Mouse (Mus musculus) midbrain, embryonic 13.5 days (tissue): ENCODE results near the gene Olfr1347. TPM values are rescaled to one million over a fixed set of nuclear protein-coding genes. Genes with fewer than 3 reads are reported as not detected.

Experiments used
- ATAC-seq: fragments of 200-750 bp; cut with Nextera tagmentation; 2 replicates; pipeline ENCODE4 v1.8.0; 2017; ENCODE audit warnings: mild to moderate bottlenecking, moderate TSS enrichment, moderate library complexity
- H3K27ac ChIP-seq: fragments of 300-500 bp; sonication (generic); 2 replicates; pipeline ENCODE4 v1.5.1; 2015; ENCODE audit warnings: inconsistent platforms, mild to moderate bottlenecking, moderate library complexity
- H3K27me3 ChIP-seq: fragments of 300-500 bp; sonication (generic); 2 replicates; pipeline ENCODE4 v1.6.1; 2015; ENCODE audit warnings: mild to moderate bottlenecking, inconsistent platforms
- H3K36me3 ChIP-seq: fragments of 300-500 bp; sonication (generic); 2 replicates; pipeline ENCODE4 v1.6.1; 2015; ENCODE audit warnings: mild to moderate bottlenecking, inconsistent platforms
- H3K4me1 ChIP-seq: fragments of 300-500 bp; sonication (generic); replicated peaks from 2 replicates; pipeline ENCODE4 v1.6.1; 2015; ENCODE audit warnings: inconsistent platforms
- H3K4me2 ChIP-seq: fragments of 300-500 bp; sonication (generic); replicated peaks from 2 replicates; pipeline ENCODE4 v1.6.1; 2015; ENCODE audit warnings: moderate library complexity, mild to moderate bottlenecking, inconsistent platforms
- H3K4me3 ChIP-seq: fragments of 300-500 bp; sonication (generic); replicated peaks from 2 replicates; pipeline ENCODE4 v1.5.1; 2015; ENCODE audit warnings: mild to moderate bottlenecking, inconsistent platforms
- H3K9ac ChIP-seq: fragments of 300-500 bp; sonication (generic); replicated peaks from 2 replicates; pipeline ENCODE4 v1.6.1; 2015; ENCODE audit warnings: mild to moderate bottlenecking, inconsistent platforms
- H3K9me3 ChIP-seq: fragments of 300-500 bp; sonication (generic); 2 replicates; pipeline ENCODE4 v1.6.1; 2016; ENCODE audit warnings: mild to moderate bottlenecking, inconsistent platforms
- WGBS: fragments of 180-500 bp; shearing (Covaris S2); methylation state at CpG from one replicate; pipeline ENCODE4 v1.1.7; 2015; 5-methylcytosine and 5-hydroxymethylcytosine counted together
- polyA plus RNA-seq: library from polyadenylated mRNA; unstranded; fragments of >200 nt; fragmentation: Nextera tagmentation; extraction: Ambion mirVana; gene quantifications from 2 replicates; pipeline ENCODE4 v1.2.1, GENCODE M21; 2015

The Olfr1347 gene
- polyA plus RNA-seq, 1 experiment from 2014 or later, result not detected

GRCm38 (mm10) chr7:6438388-6438787 is 61.2 kb downstream of the Olfr1347 start, which contains the start of gene Olfr1344:
Gene Olfr1344 (plus strand): TSS chr7:6438688.
- Histone ChIP-seq H3K27ac (no peak within 1 kb of the TSS), H3K9me3 (no peaks in the 10 kb centered on the region), H3K4me1 (peaks cover 14% of the 10 kb centered on the region), H3K27me3 (no peaks in the 10 kb centered on the region), H3K36me3 (no peaks in the 10 kb centered on the region), H3K9ac (no peak within 1 kb of the TSS), H3K4me3 (no peak within 1 kb of the TSS), H3K4me2 (no peak within 1 kb of the TSS)
- no peak for ATAC-seq
- WGBS, result 88% methylated on average over 3 of the region's 3 CpGs

Other genes with a start within 250 kb of the Olfr1347 start
- 0.31 TPM in 1 of 2 replicates, not detected in the other for gene Epp13, start 247.0 kb downstream of the Olfr1347 start, polyA plus RNA-seq
- 15.8 and 18.8 TPM in 2 replicates for gene Zfp667, start 213.2 kb downstream of the Olfr1347 start, polyA plus RNA-seq
- gene Zfp583, start 168.5 kb downstream of the Olfr1347 start, polyA plus RNA-seq, result 11.7 and 12.9 TPM in 2 replicates
- gene Gm3854, start 156.0 kb downstream of the Olfr1347 start, polyA plus RNA-seq, result 7.0 and 7.2 TPM in 2 replicates
- 4.3 and 4.6 TPM in 2 replicates for gene Zfp78, start 136.5 kb downstream of the Olfr1347 start, polyA plus RNA-seq
- gene Zfp28, start 116.5 kb downstream of the Olfr1347 start, polyA plus RNA-seq, result 16.2 and 18.5 TPM in 2 replicates
- gene Smim17, start 101.0 kb downstream of the Olfr1347 start, polyA plus RNA-seq, result 2.4 and 3.4 TPM in 2 replicates
- gene Gm20715, start 89.5 kb downstream of the Olfr1347 start, polyA plus RNA-seq, result 0.06 and 0.07 TPM in 2 replicates
- not detected in 2 replicates for gene Olfr1344, start 61.1 kb downstream of the Olfr1347 start, polyA plus RNA-seq
- not detected in 2 replicates for gene Olfr1336, start 43.6 kb downstream of the Olfr1347 start, polyA plus RNA-seq
- not detected in 2 replicates for gene Olfr1346, start 32.7 kb downstream of the Olfr1347 start, polyA plus RNA-seq
- not detected in 2 replicates for gene Olfr5, start 12.8 kb downstream of the Olfr1347 start, polyA plus RNA-seq
- gene Olfr1348, start 9.0 kb upstream of the Olfr1347 start, polyA plus RNA-seq, result not detected in 2 replicates
- not detected in 2 replicates for gene Olfr1349, start 23.2 kb upstream of the Olfr1347 start, polyA plus RNA-seq
- not detected in 2 replicates for gene Olfr1350, start 65.1 kb upstream of the Olfr1347 start, polyA plus RNA-seq
- gene Zim1, start 196.7 kb upstream of the Olfr1347 start, polyA plus RNA-seq, result 1.7 and 2.3 TPM in 2 replicates
- 82.9 and 87.2 TPM in 2 replicates for gene Peg3, start 230.7 kb upstream of the Olfr1347 start, polyA plus RNA-seq
- gene Usp29, start 230.8 kb upstream of the Olfr1347 start, polyA plus RNA-seq, result 31.1 and 35.2 TPM in 2 replicates